Mouse (Mus musculus) lung, postnatal 0 days (tissue): ENCODE measurements around the gene Stam. TPM values are rescaled to one million over a fixed set of nuclear protein-coding genes. Genes with fewer than 3 reads are reported as not detected.

Source experiments
- polyA plus RNA-seq: library from polyadenylated mRNA; unstranded; fragments of >200 nt; fragmentation: Nextera tagmentation; extraction: Ambion mirVana; gene quantifications from 2 replicates; pipeline ENCODE4 v1.2.1, GENCODE M21; 2015

Gene Stam
- polyA plus RNA-seq, 1 experiment from 2014 or later = 46.7 TPM

Other genes starting within 250 kb of the Stam start
- 105 and 106 TPM in 2 replicates for gene Hacd1, start 18.0 kb upstream of the Stam start, polyA plus RNA-seq
- gene Tmem236, start 100.4 kb downstream of the Stam start, polyA plus RNA-seq = 0.07 TPM in 1 of 2 replicates, not detected in the other
- gene Mrc1, start 155.3 kb downstream of the Stam start, polyA plus RNA-seq = 8.2 and 8.7 TPM in 2 replicates